Mouse (Mus musculus): ENCODE measurements around the gene Dab1.

Gene Dab1

GRCm38 (mm10) chr4:104374191-104374590 is 755.0 kb downstream of the Dab1 start:
- DNase-seq (ENCODE audit: low spot score), result no peak

- DNase-seq (ENCODE audit: low spot score), result no peak
Observed at GRCm38 (mm10) chr4:104384704-104385103, 765.5 kb downstream of the Dab1 start.

- DNase-seq (ENCODE audit: low spot score), result no peak
Observed at GRCm38 (mm10) chr4:104385272-104385671, 766.1 kb downstream of the Dab1 start.

- no peak for DNase-seq (ENCODE audit: low spot score)
Observed at GRCm38 (mm10) chr4:104395515-104395914, 776.4 kb downstream of the Dab1 start.

- DNase-seq (ENCODE audit: low spot score), result no peak
Observed at GRCm38 (mm10) chr4:104396095-104396494, 776.9 kb downstream of the Dab1 start.

- DNase-seq (ENCODE audit: low spot score), result no peak
Observed at GRCm38 (mm10) chr4:104399106-104399730, 780.1 kb downstream of the Dab1 start.

GRCm38 (mm10) chr4:104404099-104404498 is 784.9 kb downstream of the Dab1 start:
- no peak for DNase-seq (ENCODE audit: low spot score)

- DNase-seq (ENCODE audit: low spot score), result no peak
Observed at GRCm38 (mm10) chr4:104410922-104411321, 791.8 kb downstream of the Dab1 start.

GRCm38 (mm10) chr4:104415482-104415881 is 796.3 kb downstream of the Dab1 start:
- no peak for DNase-seq (ENCODE audit: low spot score)

- DNase-seq (ENCODE audit: low spot score), result no peak
Observed at GRCm38 (mm10) chr4:104418354-104418753, 799.2 kb downstream of the Dab1 start.

- no peak for DNase-seq (ENCODE audit: low spot score)
Observed at GRCm38 (mm10) chr4:104420983-104421680, 802.0 kb downstream of the Dab1 start.

GRCm38 (mm10) chr4:104429127-104429526 is 810.0 kb downstream of the Dab1 start:
- no peak for DNase-seq (ENCODE audit: low spot score)

- DNase-seq (ENCODE audit: low spot score), result no peak
Observed at GRCm38 (mm10) chr4:104431231-104431855, 812.2 kb downstream of the Dab1 start.

GRCm38 (mm10) chr4:104432150-104432549 is 813.0 kb downstream of the Dab1 start:
- no peak for DNase-seq (ENCODE audit: low spot score)

GRCm38 (mm10) chr4:104435736-104436135 is 816.6 kb downstream of the Dab1 start:
- DNase-seq (ENCODE audit: low spot score), result no peak

- no peak for DNase-seq (ENCODE audit: low spot score)
Observed at GRCm38 (mm10) chr4:104436411-104436810, 817.3 kb downstream of the Dab1 start.

- no peak for DNase-seq (ENCODE audit: low spot score)
Observed at GRCm38 (mm10) chr4:104438730-104439129, 819.6 kb downstream of the Dab1 start.

- no peak for DNase-seq (ENCODE audit: low spot score)
Observed at GRCm38 (mm10) chr4:104439641-104440040, 820.5 kb downstream of the Dab1 start.

GRCm38 (mm10) chr4:104442925-104443747 is 824.0 kb downstream of the Dab1 start:
- no peak for DNase-seq (ENCODE audit: low spot score)

- DNase-seq (ENCODE audit: low spot score), result no peak
Observed at GRCm38 (mm10) chr4:104443775-104444174, 824.6 kb downstream of the Dab1 start.

- DNase-seq (ENCODE audit: low spot score), result no peak
Observed at GRCm38 (mm10) chr4:104444985-104445384, 825.8 kb downstream of the Dab1 start.

GRCm38 (mm10) chr4:104448199-104448598 is 829.0 kb downstream of the Dab1 start:
- no peak for DNase-seq (ENCODE audit: low spot score)

All from c-Kit-positive CD71-positive TER-119-positive erythroid progenitor cells, embryonic 14.5 days (primary cell).